Mouse (Mus musculus) MN1 (cell line): ENCODE results near the gene Bicd2.

Experiments
- DNase-seq: peaks from one replicate; pipeline ENCODE4 v3.0.0-alpha.2; 2016; ENCODE audit warnings: low spot score

The Bicd2 gene

GRCm38 (mm10) chr13:49326246-49327206 lies 14.9 kb upstream of the Bicd2 start:
- DNase-seq = peak; percentile 57

DNA sequence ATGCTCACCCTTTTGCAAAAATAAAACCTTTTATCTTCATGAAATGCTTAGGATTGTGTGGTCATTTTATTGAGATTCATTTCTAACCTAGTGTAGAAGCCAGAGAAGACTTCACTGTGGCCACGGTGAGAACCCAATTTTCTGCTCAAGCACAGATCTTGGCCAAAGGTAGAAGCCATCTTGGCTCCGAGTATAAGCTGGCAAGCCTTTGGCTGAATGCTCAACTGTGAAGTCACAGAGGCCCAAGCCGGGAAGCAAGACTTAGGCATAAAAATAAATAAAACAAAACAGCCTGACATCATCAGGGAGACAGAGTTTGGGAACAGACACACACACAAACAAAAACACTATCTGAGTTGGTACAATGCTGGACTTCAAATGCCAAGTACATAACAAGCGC lies 13.3 kb upstream of the Bicd2 start:
- DNase-seq = no peak

DNA sequence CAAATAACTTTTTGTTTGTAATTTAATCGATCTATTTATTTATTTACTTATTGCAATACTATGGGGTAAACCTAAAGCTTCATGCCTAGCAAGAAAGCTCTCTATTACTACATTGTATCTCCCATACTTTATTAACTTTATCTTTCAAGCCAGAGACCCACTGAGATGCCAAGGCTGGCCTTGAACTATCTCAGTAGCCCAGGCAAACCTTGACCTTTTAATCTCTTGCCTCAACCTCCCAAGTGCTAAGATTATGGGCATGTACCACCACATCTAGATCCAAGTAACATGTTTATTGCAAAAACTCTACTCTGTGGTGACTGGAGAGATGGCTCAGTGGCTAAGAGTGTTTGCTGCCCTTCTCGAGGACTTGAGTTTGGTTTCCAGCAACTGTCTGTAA lies 8.1 kb upstream of the Bicd2 start:
- DNase-seq = no peak

DNA sequence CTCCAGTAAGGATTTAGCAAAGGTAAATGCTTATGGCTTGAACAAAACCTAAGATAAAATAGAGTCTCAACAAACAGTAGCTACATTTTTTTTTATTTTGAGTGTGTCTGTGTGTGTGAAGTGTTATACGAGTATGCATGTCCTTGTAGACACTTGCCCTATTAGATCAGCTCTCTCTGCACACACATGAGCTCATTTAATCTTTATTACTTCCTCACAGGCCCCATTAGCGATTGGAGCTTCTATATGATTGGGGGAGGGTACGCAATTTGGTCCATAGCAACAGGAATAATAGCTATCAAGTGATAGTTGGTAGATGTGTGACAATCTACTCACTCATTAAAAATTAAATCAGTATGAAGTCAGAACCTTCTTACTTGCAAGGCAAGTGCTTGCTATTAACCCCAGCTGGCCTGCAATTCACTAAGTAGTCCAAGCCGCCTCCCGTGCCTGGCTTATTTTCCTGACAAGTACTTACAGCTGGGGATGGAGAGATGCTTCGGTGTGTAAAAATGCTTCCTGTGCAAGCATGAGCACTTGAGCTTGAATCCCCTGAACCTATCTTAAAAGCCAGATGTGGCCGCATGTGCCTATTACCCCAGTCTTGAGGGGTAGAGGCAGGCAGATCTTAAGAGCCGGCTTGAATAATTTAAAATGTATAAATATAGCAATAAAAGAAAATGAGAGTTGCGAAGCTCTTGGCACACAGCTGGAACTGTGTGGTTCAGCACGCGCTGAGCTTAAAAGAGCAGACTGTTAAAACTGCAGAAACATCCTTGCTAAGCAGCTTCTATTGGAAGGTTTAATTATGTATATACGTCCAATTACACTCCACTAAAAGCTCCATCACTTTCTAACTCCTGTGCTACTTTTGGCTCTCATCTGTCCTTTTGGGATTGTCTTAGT lies 6.1 kb upstream of the Bicd2 start:
- DNase-seq = no peak

DNA sequence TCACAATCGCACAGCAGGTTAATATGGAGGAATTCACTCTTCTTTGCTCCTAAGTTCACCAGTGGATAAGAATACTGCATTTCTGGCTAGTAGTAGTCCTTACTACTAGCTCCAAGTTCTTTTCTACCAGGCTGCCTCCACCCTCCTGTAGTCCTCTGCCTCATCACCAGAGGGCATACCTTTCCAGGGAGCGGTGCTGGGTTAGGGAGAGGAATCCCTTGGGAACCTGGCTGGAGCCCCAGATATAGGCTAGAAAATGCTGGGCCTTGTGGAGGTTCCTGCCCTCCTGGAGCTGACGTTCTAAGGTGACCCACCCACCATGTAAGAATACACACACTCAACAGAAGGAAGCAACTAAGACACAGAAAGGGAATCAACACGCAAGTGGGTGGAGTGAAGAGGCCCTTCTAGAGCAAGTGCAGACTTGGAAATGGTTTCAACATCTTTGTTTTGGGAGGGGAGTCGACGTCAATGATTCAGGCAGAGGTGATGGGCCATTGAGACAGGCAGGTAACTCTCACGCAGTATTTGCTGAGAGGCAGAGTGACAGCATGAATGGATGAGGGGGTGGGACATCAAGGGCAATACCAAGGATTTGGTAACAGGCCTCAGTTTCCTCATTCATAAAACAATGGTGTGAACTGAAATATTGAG lies 2.4 kb upstream of the Bicd2 start:
- DNase-seq = peak; percentile 70

DNA sequence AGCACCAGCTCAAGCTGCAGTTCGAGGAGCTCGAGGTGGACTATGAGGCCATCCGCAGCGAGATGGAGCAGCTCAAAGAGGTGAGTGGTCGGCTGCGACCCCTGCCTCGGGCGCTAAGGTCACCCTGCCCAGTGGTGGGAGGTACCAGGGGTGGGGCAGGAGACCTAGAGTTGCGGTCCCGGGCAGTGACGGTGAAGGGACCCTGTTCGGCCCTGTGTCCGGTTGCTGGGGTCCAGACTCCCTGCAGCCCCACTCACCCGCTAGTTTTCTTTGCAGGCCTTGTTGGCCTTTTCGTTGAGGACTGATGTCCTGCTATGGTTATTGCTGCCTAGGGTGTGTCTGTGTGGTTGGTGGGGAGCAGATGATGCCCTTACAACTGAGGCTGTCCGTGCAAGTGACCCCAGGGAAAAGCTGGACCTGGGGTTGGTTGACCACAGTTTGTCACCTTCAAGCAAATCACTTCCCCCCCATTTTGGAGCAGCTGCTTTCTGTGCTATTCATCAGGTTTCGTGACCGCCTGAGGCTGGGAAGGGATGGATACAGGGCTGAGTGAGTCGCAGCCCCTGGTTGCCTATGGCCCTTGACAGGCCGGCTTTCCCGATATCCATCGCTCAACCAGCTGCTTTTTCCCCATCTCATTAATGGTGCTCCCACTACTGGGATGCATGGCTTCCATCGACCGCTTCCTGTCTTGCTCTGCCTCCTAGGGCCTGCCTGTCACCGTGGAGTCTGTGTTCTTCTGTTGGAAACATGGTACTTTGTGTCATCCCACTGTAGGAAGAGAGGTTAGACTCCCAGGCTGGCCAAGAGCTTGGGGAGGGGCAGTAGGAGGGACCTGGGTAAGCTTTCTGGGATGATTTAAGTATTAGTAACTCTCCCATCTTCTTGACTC lies 692 bp downstream of the Bicd2 start:
- peak; percentile 29 for DNase-seq

- no peak for DNase-seq
These were observed 1.3 kb downstream of the Bicd2 start for GRCm38 (mm10) chr13:49342723-49343100.

DNA sequence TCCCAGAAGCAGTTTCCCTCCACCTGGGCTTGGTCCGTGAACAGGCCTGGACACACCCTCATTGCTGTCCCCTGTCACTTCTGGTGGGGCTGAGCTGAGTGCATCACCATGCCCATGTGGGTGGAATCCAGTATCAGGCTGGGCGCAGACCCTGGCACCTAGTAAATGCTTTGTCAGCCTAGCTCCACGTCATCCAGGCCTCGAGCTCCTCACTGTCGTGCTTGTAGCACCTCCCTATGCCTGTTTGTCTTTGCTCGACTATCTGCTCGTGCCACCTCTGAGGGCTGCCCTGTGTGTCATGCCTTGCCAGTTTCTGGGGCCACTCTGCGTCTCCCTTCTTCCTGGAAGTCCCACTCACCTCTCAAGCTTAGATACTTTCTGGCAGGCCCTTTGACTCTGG lies 3.2 kb downstream of the Bicd2 start:
- DNase-seq = no peak

DNA sequence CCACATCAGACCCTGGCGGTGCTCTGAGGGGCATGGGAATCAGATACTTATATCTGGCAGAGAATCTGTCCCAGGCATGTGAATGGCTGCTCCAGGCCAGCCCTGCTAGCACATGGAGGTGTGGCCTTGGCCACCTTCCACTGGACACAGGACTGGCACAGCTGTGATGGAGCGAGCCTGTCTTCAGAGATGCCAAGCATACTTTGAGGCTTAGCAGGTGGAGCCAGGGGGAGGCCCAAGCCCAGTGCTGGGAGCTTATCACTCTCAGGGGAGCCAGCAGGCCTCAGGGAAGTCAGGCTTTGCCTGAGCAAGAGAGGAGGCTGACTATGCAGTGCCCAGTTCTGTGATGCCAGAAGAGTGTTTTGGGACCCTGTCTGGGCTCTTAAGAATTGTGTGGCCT lies 4.1 kb downstream of the Bicd2 start:
- peak; percentile 88 for DNase-seq

- DNase-seq = no peak
These were observed 7.1 kb downstream of the Bicd2 start for GRCm38 (mm10) chr13:49348522-49348921.

- DNase-seq = no peak
These were observed 8.0 kb downstream of the Bicd2 start for GRCm38 (mm10) chr13:49349335-49349734.

DNA sequence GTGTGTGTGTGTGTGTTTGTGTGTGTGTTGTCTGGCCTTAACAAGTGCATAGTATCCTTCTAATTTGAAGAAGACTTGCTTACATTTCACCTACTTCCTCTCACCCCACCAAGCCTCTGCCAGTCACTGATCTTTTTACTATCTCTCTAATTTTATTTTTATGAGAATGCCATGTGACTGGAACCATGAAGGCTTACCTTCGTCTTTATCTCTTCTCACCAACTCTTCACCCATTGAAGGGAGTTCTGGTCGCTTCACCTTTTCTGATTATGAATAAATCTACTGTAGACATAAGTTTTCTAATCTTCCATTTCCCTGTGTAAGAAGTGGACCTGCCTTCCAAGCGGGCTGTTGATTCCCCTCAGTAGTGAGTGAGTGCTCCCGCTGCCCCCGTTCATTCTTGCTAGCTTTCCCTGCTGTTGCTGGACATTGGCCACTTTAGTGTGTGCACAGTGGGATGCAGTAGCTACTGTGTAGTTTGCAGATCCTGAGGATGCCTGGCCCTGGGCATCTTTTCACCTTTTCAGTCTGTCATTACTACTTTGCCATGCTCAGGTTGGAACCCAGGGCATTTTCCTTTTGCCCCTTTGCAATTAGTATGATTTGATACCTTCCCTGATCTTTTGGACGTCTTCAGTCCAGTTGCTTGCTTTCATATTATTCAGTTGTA lies 8.6 kb downstream of the Bicd2 start:
- no peak for DNase-seq

GRCm38 (mm10) chr13:49352581-49353159 lies 11.3 kb downstream of the Bicd2 start:
- peak; percentile 64 for DNase-seq

DNA sequence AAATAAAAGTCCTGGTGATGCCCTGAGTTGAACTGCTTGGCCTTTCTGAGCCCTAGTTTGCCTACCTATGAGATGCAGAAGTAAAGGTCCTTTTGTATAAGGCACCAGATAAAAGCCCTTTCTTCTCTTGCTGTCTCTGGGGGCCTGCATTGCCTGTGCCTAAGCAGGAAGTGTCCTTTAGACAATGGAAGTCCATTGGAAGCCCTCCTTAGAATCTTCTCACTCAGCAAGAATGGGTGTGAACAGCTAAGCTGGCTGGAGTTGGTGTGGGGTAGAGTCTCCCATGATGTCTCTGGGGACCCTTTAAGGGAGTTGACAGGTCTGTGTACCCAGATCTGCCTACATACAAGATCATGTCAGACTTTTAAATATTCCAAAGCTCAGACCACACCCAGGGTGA lies 12.0 kb downstream of the Bicd2 start:
- DNase-seq = no peak

GRCm38 (mm10) chr13:49353991-49354507 lies 12.7 kb downstream of the Bicd2 start:
- DNase-seq = no peak

GRCm38 (mm10) chr13:49355461-49356061 lies 14.2 kb downstream of the Bicd2 start:
- no peak for DNase-seq

- DNase-seq = no peak
These were observed 14.7 kb downstream of the Bicd2 start for GRCm38 (mm10) chr13:49356090-49356489.

DNA sequence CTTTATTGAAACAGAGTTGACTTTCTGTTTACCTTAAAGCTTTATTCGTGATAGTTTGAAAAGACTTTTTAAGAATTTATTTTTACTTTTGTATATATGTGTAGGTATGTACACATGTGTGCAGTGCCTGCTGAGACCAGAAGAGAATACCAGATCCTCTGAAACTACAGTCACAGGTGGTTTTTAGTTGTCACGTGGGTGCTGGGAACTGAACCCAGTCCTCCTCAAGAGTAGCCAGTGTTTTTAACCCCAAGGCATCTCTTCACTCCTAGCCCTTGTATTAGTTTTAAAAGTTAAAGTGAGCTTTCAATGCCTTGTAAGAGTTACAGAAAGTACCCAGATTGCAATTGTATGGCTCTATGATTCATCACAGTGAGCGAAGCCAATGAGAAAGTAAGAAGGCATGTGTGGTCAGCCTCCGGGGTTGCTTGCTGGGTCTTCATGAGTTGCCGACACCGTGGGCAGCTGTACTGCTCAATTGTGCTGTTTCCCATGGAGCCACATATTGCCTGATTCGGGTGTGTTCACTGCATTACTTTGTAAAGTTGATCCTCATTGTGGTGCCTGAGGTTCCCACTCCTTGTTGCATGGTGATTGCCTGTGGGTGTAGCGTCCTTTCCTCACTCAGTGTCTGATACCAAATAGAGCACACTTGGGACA lies 16.1 kb downstream of the Bicd2 start:
- no peak for DNase-seq

DNA sequence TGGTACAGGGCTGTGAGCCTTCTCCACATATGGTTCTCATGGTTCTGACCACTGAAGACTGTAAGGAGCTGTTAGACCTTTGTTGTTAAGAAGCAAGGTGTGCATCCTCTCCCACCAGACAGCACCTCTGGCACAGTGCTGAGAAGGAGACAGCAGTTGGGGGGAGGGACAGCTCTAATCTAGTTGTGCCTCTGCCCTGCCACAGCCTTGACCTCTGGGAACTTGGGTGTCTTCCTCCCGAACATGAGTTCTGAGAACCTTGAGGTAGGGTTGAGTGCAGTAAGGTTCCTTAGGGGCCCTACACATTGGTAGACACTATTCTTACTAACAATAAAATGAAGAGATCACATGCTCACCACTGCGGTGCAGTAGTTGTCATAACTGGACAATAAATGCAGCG lies 16.8 kb downstream of the Bicd2 start:
- DNase-seq = no peak
